Mouse (Mus musculus) CD4-positive, CD25-positive, alpha-beta regulatory T cell, adult 2 months (primary cell): ENCODE results near the gene Slc18a2.

Experiments
- DNase-seq: peaks from one replicate; pipeline ENCODE4 v3.0.0-alpha.2; 2012; ENCODE audit warnings: low read depth, low spot score

Gene Slc18a2

GRCm38 (mm10) chr19:59273190-59273589 lies 12.5 kb downstream of the Slc18a2 start:
- DNase-seq: no peak

GRCm38 (mm10) chr19:59276354-59276753 lies 15.7 kb downstream of the Slc18a2 start:
- no peak for DNase-seq

- no peak for DNase-seq
Observed at GRCm38 (mm10) chr19:59280841-59281240, 20.1 kb downstream of the Slc18a2 start.

DNA sequence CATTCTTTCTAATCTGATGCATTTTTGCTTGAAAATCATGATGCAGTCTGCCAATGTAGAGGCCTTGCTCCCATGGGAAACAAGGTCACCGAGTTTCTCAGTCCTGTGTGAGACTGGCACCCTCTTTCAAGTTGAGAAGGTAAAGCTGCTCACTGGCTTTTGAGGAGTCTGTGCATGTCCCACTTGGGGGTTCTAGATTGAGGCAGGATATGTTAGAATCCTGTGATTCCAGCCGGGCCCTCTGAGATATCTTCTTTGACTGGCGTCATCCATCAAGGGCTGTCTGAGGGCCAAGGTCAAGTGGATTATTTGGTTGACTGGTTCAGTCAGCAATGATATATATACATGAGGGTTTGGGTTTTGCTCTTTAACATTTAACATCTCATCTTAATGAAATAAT lies 21.3 kb downstream of the Slc18a2 start:
- no peak for DNase-seq

DNA sequence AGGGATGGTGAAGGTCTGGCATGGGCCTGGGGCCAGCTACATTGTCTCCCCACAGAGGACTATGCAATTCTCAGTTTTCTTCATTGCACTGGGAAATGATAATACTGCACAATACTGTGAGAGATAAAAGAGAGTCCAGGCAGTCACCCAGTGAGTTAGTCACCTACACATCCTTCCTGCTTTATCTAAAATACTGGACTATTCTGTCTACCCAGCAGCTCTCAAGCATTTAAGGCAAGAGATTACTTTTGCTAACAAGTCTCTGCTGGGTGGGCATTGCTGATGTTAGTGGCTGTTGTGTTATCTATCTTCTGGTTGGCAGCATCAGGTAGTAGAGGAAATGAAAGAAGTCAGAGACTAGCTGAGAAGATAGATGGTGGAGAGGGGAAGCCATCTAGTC lies 28.3 kb downstream of the Slc18a2 start:
- no peak for DNase-seq

DNA sequence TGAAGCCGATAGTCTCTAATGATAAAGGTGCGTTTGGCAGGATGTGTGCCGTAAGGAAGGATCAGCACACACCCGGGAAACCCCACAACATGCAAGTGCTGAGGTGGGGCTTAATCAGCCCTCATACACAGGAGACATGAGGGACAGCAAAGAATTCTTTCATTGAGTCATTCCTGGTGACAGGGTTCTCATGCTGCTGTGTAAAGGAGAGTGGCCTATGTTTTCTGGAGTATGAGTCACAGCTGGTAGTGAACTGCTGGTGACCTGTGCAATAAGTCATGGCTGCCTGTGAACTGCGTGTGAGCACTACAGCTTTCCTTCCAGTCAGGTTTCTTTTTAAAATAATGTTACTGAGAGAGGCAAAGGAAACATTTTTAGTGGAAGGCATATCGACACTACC lies 29.1 kb downstream of the Slc18a2 start:
- no peak for DNase-seq

DNA sequence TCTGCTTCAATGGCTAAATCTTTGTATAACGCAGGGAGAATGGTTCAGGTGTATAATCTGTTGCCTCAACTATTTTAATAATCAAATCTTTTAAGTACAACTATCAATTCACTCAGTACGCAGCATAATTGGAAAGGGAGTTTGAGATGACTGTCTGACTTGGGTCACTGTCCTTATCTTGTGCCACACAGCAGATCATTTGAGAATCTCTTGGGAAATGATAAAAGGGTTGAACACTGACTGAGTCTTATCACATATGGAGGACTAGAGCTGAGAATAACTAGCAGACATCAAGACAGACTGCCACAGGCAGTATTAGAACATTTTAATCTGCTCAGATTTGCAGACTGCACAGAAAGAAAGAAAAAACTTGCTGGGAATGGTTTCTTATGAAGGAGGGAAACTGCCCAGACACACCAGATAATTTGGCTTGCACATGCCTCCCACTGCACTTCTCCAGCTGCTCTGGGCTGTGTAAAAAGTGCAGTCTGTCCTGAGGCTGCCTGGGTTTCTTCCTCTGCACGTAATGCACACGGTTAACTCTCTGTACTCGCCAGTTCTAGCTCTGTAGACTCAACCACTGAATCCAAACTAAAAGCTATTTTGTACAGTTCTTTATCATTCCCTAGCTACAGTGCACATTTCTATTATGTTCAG lies 31.6 kb downstream of the Slc18a2 start:
- DNase-seq: no peak

DNA sequence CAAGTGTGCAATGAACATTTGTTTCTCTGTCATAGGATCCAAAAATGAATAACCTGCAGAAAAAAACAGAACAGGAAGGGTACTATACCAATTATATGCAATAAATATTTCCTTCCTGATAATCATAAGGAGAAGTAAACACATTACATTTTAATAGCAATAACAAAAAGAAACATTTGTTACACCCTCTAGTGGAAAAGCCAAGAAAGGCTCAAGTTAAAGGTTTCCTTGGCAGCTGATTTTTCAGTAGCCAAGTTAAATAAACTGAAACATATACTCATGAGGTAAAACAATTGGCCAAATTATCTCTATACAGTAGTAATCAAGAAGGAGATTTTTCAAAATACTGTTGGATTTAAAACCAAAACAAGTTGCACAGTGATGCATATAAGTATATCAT lies 54.6 kb downstream of the Slc18a2 start:
- DNase-seq: no peak

DNA sequence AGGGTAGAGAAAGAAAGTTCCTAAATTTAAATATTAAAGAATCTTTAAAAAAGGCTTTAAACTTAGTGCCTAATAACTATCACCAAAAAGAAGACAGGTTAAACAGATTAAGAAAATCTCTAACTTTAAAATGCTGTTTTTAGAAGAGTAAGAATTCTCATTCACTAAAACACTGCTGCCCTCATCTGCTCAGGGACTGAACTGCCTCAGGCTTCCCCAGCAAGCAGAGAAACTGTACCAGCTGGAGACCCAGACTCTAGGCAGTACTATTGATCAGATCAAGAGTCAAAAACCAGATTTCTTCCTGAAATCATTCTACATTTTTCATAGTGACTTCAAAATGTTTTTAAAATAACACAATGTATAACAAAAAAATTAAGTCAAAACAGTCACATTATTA lies 55.9 kb downstream of the Slc18a2 start:
- DNase-seq: peak; percentile 38

DNA sequence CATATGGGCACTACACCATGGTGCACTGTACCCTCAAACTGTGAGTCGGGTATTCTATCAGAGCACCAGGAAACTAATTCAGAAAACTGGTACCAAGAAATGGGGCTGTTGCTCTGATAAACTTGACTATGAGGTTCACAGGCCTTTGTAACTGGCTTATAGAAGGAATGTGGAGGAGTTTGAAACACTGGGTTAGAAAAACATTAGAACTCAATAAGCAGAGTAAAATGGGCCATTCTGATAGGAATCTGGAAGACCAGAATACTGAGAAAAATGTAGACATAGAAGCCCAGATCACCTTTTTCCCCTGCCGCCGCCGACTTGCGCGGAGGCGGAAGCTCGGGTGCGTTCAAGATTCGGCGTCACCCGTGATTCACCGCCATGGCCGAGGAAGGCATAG lies 61.3 kb downstream of the Slc18a2 start, which contains the start of gene Rps12-ps3:
Gene Rps12-ps3 (plus strand): TSS at position 301 of the 400 bp plus-strand sequence.
- DNase-seq: no peak

DNA sequence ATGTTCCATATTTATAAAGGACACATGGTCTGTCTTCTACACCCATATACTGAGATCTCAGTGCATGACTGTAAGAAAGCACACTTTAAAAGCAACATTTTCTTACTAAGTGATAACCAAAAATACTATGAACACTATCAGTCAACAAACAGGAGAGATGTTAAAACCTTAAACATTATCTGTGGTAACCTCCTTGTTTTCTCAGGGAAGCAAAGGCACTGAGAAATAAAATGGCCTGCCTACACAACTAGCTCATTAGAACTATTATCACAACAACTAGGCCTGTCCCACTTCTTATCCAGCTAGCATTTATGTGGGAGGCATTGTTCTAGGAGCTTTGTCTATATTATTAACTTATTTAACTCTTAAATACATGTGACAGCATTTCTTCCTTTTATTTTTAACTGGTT lies 70.1 kb downstream of the Slc18a2 start:
- no peak for DNase-seq

DNA sequence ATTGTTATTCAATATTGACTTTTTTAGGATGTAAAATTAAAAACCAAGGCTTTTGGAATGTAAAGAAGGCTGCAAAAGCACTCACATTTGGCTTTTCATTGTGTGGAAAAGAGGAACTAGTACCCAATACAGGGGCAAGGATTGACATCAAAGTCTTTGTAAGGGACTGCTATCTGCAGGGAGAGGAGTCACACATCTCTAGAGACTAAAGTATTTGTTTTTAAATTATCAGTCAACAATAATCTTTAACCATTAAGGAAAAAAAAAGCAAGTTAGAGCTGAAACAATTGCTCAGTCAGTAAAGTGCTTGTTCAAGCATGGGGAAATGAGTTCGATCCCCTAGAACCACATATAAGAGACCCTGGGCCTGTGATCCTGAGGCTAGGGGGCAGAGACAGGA lies 76.0 kb downstream of the Slc18a2 start:
- DNase-seq: no peak

DNA sequence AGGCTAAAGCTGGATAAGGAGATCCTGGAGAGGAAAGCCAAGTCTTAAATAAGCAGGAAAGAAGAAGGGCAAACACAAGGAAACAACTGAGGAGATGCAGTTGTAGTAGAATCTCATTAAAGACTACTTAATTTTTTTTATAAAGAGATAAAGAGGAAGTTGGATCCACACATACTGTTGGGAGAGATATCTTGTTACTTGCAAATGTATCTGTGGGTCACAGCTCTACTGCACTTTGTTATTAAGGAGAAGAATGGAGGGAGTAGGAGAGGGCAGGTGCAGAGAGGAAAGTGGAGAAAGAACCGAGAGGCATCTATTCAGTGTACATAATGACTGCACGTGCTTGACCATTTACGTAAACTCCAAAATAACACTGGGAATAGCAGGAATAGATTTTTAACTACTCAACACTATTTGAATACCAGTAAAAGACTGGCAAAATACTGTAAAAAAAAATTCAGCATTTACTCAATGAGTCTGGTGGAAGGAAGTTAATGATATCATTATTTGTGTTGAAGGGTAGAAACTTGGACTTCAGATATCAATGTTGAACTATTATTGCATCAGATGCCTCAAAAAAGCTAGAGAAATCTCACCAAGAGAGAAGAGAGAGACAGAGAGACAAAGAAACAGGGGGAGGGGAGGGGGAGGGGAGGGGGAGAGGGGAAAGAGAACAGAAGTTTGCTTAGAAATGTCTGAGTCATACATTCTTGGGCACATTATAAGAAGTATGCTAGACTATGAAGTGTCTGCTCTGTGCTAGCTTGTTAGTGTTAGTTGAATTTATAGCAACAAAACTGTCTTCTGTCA lies 77.4 kb downstream of the Slc18a2 start:
- DNase-seq: no peak

DNA sequence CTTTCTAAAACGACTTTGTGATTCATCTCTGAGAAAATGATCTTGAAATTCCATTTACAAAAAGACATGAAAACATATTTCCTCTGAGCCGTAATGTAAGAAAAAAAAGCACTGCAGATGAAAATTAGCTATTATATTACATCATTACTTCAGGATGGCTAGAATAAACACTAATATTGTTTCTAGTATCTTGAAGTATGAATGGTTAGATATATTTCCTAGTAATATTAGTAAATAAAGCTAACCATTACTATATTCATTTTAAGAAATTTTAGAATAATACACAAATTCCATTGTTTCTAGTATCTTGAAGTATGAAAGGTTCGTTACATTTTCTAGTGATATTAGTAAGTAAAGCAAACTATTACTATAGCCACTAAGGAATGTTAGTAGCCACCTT lies 79.2 kb downstream of the Slc18a2 start:
- no peak for DNase-seq

DNA sequence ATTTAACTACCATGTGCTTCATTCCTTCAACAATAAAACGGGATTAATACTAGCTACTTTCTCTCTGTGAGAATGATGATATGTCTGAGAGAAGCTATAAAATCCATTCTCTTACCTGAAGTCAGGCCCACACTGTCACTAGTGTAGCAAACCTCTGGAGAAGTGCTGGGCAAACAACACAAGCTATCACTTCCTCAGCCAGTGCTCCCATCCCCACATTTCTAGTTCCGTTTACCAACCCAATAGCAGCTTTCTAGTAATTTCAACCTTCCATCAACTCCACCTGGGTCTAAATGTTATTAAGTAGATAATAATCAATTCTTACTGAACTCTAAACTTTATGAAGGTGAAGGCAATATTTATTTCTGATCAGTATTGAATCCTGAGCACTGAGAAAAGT lies 82.3 kb downstream of the Slc18a2 start:
- DNase-seq: peak; percentile 12

DNA sequence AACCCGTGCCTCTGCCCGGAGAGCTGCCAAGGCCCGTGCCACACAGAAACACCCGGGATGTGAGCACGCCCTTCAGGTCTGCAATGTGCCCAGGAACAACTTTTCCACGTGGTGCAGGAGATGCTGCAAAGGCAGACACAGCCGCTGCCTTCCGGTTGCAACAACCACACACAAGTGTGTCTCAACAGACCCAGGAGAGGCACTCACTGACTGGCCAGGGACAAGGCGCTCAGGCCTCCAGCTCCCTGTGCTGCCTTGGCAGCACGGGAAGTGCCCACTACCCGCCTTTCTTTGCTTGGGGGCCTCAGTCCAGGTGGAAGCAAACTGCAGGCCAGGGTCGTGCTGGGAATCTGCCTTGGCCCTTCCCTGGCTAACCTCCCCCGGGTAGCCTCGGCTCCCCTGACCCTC lies 83.6 kb downstream of the Slc18a2 start:
- DNase-seq: peak; percentile 59

GRCm38 (mm10) chr19:59345081-59345657 lies 84.5 kb downstream of the Slc18a2 start:
- peak; percentile 74 for DNase-seq
